Mouse (Mus musculus) erythroblast, embryonic 14.5 days (primary cell): ENCODE data around the gene Nasp.

Source experiments
- GATA1 ChIP-seq: IDR thresholded peaks from 2 replicates; pipeline ENCODE4 v1.6.1; 2012; ENCODE audit warnings: low read length, inconsistent platforms, mixed read lengths
- TAL1 ChIP-seq: IDR thresholded peaks from 3 replicates; pipeline ENCODE4 v1.6.1; 2012; ENCODE audit warnings: low read length, inconsistent platforms, mixed read lengths

GRCm38 (mm10) chr4:116642071-116642470 is 14.3 kb upstream of the Nasp start:
- TF ChIP-seq TAL1 (no peak), GATA1 (no peak)
